ENCODE assay signal across 13 mouse cellular contexts in genomic region chr9:41974661-41975060, GRCm38 (mm10).
DNase-seq lines count a peak whose midpoint lies in the region; ATAC-seq and TF ChIP-seq lines count a peak whose summit lies in the region.
"Had no signal": no experiment of that assay in that cellular context is flagged by ENCODE, and none has a peak within 500 bp of the region (broad histone marks: within the 10 kb centered on the region; RNA-seq: fewer than 3 reads in every experiment).

No protein-coding gene starts in this region.

- TF ChIP-seq POLR2A in kidney, adult 2 months (IDR thresholded peaks at IDR 0.05; ENCODE audit: low read depth, low read length), result no peak

- H3K4me2 ChIP-seq in forebrain, postnatal 0 days (ENCODE audit: low read depth), result no peak overlapping the region
- H3K4me2 ChIP-seq: heart, embryonic 12.5 days had no signal

- H3K36me3 ChIP-seq in forebrain, postnatal 0 days (ENCODE audit: insufficient read depth), result peaks cover 27% of the 10 kb centered on the region
- peaks cover 1% of the 10 kb centered on the region; the same call in 1 of the 2 replicates for H3K36me3 ChIP-seq in kidney, adult 2 months (ENCODE audit: control insufficient read depth, insufficient read depth, low read length)

- H3K27ac ChIP-seq in forebrain, postnatal 0 days (ENCODE audit: low read depth, low read length), result no peak overlapping the region
- H3K27ac ChIP-seq in kidney, adult 2 months (ENCODE audit: insufficient read depth, low read depth, low read length), result no peak overlapping the region

- no peaks in the 10 kb centered on the region for H3K9me3 ChIP-seq in forebrain, postnatal 0 days (ENCODE audit: low read length)

- ATAC-seq in forebrain, postnatal 0 days, result peak; percentile 25; the same call in 1 of the 2 replicates
- ATAC-seq: intestine, embryonic 16.5 days had no signal

- intact Hi-C loops in left cerebral cortex, postnatal 4 days (cut with DNase I), result loop anchor here (5.0 kb wide), 2 partner anchors 737 to 747 kb away; no protein-coding TSS in a partner anchor
- intact Hi-C loops in left cerebral cortex, postnatal 25 days (cut with DNase I), result loop anchor here (2.0 kb wide), 1 partner anchor 746 kb away; no protein-coding TSS in a partner anchor

- no peaks in the 10 kb centered on the region for H3K27me3 ChIP-seq in forebrain, postnatal 0 days (ENCODE audit: insufficient read depth, low read length)
- H3K27me3 ChIP-seq in kidney, adult 2 months (replicated peaks; ENCODE audit: control insufficient read depth, insufficient read depth, low read length), result no peaks in the 10 kb centered on the region
- H3K27me3 ChIP-seq: heart, embryonic 12.5 days had no signal

- TF ChIP-seq CTCF in forebrain, postnatal 0 days (IDR thresholded peaks at IDR 0.05; ENCODE audit: low read depth), result no peak
- TF ChIP-seq CTCF in kidney, adult 2 months (conservative IDR thresholded peaks at IDR 0.05; ENCODE audit: insufficient read depth, insufficient read length, low read depth, low read length), result no peak

- peak; percentile 64 for DNase-seq in left cerebral cortex, postnatal 4 days
- DNase-seq in left cerebral cortex, postnatal 25 days (ENCODE audit: low spot score in 2 of 2), result no peak
- peak; percentile 58 for DNase-seq in cerebellum, adult 11-12 months
- peak; percentile 57 for DNase-seq in cerebellum, adult 9-10 months
- no peak for DNase-seq in forebrain, postnatal 0 days
- no peak for DNase-seq in kidney, adult 2 months
- no peak for DNase-seq in T-cell, adult 2 months (ENCODE audit: low spot score)
- no peak for DNase-seq in heart, adult 18-20 months
- DNase-seq: gastrocnemius, postnatal 25 days had no signal

- peaks cover 2% of the 10 kb centered on the region; the same call in 1 of the 2 replicates for H3K4me1 ChIP-seq in forebrain, postnatal 0 days (ENCODE audit: insufficient read depth)
- H3K4me1 ChIP-seq in kidney, adult 2 months (ENCODE audit: control insufficient read depth, insufficient read depth, low read length), result no peaks in the 10 kb centered on the region

- no peak overlapping the region for H3K4me3 ChIP-seq in forebrain, postnatal 0 days (ENCODE audit: low read depth, low read length)
- H3K4me3 ChIP-seq in kidney, adult 2 months (ENCODE audit: insufficient read depth, low read depth, low read length), result no peak overlapping the region
- H3K4me3 ChIP-seq: erythroblast, embryonic 14.5 days; heart, embryonic 12.5 days; myocyte had no signal

- 0 out of 2 replicates have a peak overlapping the region, but pooled peaks have one; percentile 14 for H3K9ac ChIP-seq in forebrain, postnatal 0 days
- H3K9ac ChIP-seq: heart, embryonic 12.5 days had no signal

- 44% methylated on average over 3 of the region's 3 CpGs for WGBS in forebrain, postnatal 0 days
- 78% methylated on average over 3 of the region's 3 CpGs for WGBS in kidney, adult 2 months

Comparison
In these comparisons a context has a peak if more than half of its experiments do, and no peak if none do; other contexts are left out.
1. DNase-seq: peak in left cerebral cortex, postnatal 4 days (single experiment), cerebellum, adult 11-12 months (single experiment) and cerebellum, adult 9-10 months (single experiment); none in left cerebral cortex, postnatal 25 days (0 of 2), forebrain, postnatal 0 days (single experiment), kidney, adult 2 months (single experiment), T-cell, adult 2 months (single experiment) and heart, adult 18-20 months (0 of 2).